In genomic region chr8:61173921-61174492, GRCm38 (mm10) we compare ENCODE assay signal across 30 mouse cellular contexts. TPM values are rescaled to one million over a fixed set of nuclear protein-coding genes. Genes with fewer than 3 reads are reported as not detected.
DNase-seq lines count a peak whose midpoint lies in the region; ATAC-seq lines count a peak whose summit lies in the region.
"Had no signal": no experiment of that assay in that cellular context is flagged by ENCODE, and none has a peak within 500 bp of the region (broad histone marks: within the 10 kb centered on the region; RNA-seq: fewer than 3 reads in every experiment).

No protein-coding gene starts in this region.

- no peaks in the 10 kb centered on the region for H3K9me3 ChIP-seq in embryonic facial prominence, embryonic 14.5 days (ENCODE audit: control insufficient read depth, low read length)
- H3K9me3 ChIP-seq in embryonic facial prominence, embryonic 10.5 days: no peaks in the 10 kb centered on the region
- H3K9me3 ChIP-seq in midbrain, embryonic 14.5 days (ENCODE audit: control insufficient read depth, low read length): no peaks in the 10 kb centered on the region
- no peaks in the 10 kb centered on the region for H3K9me3 ChIP-seq in midbrain, embryonic 16.5 days (replicated peaks; ENCODE audit: control insufficient read depth, low read length, poor library complexity, severe bottlenecking)
- H3K9me3 ChIP-seq: heart, embryonic 13.5 days; hindbrain, embryonic 10.5 days; intestine, embryonic 15.5 days; liver, embryonic 12.5 days; midbrain, embryonic 10.5 days had no signal

- H3K27me3 ChIP-seq in embryonic facial prominence, embryonic 14.5 days (replicated peaks; ENCODE audit: control insufficient read depth, insufficient read depth, low read length): no peaks in the 10 kb centered on the region
- no peaks in the 10 kb centered on the region for H3K27me3 ChIP-seq in embryonic facial prominence, embryonic 10.5 days (replicated peaks; ENCODE audit: low read depth, poor library complexity, severe bottlenecking)
- H3K27me3 ChIP-seq in midbrain, embryonic 14.5 days (ENCODE audit: control insufficient read depth, insufficient read depth, low read length): no peaks in the 10 kb centered on the region
- no peaks in the 10 kb centered on the region for H3K27me3 ChIP-seq in midbrain, embryonic 16.5 days (ENCODE audit: control insufficient read depth, insufficient read depth, low read depth, low read length)
- H3K27me3 ChIP-seq: intestine, embryonic 15.5 days; liver, embryonic 12.5 days had no signal

- no peaks in the 10 kb centered on the region for H3K4me1 ChIP-seq in embryonic facial prominence, embryonic 14.5 days (ENCODE audit: control insufficient read depth, insufficient read depth, low read length)
- no peaks in the 10 kb centered on the region for H3K4me1 ChIP-seq in embryonic facial prominence, embryonic 10.5 days
- 0 out of 2 replicates have a peak, but pooled peaks cover 6% of the 10 kb centered on the region for H3K4me1 ChIP-seq in midbrain, embryonic 14.5 days (ENCODE audit: control insufficient read depth, insufficient read depth, low read length)
- peaks cover 6% of the 10 kb centered on the region for H3K4me1 ChIP-seq in midbrain, embryonic 16.5 days (ENCODE audit: control insufficient read depth, insufficient read depth, low read length)
- H3K4me1 ChIP-seq: hindbrain, embryonic 10.5 days; intestine, embryonic 15.5 days; liver, embryonic 12.5 days had no signal

- H3K9ac ChIP-seq in embryonic facial prominence, embryonic 14.5 days (ENCODE audit: low read depth, low read length): no peak overlapping the region
- no peak overlapping the region for H3K9ac ChIP-seq in midbrain, embryonic 14.5 days (replicated peaks; ENCODE audit: low read length)
- H3K9ac ChIP-seq in midbrain, embryonic 16.5 days (ENCODE audit: low read depth, low read length): no peak overlapping the region
- H3K9ac ChIP-seq: heart, embryonic 13.5 days; intestine, embryonic 15.5 days; liver, embryonic 12.5 days; liver, postnatal 0 days had no signal

- no peak overlapping the region for H3K4me2 ChIP-seq in embryonic facial prominence, embryonic 14.5 days (ENCODE audit: low read depth, low read length)
- H3K4me2 ChIP-seq in midbrain, embryonic 14.5 days (ENCODE audit: low read length): no peak overlapping the region
- no peak overlapping the region for H3K4me2 ChIP-seq in midbrain, embryonic 16.5 days (ENCODE audit: low read length)
- H3K4me2 ChIP-seq: heart, embryonic 13.5 days; intestine, embryonic 15.5 days; liver, embryonic 12.5 days had no signal

- no peaks in the 10 kb centered on the region for H3K36me3 ChIP-seq in embryonic facial prominence, embryonic 14.5 days (ENCODE audit: control insufficient read depth, insufficient read depth, low read length)
- no peaks in the 10 kb centered on the region for H3K36me3 ChIP-seq in embryonic facial prominence, embryonic 10.5 days (replicated peaks)
- H3K36me3 ChIP-seq in midbrain, embryonic 14.5 days (ENCODE audit: control insufficient read depth, insufficient read depth, low read length): no peaks in the 10 kb centered on the region
- no peaks in the 10 kb centered on the region for H3K36me3 ChIP-seq in midbrain, embryonic 16.5 days (ENCODE audit: control insufficient read depth, insufficient read depth, low read length)
- H3K36me3 ChIP-seq: heart, embryonic 13.5 days; hindbrain, embryonic 10.5 days; intestine, embryonic 15.5 days; liver, embryonic 12.5 days; midbrain, embryonic 10.5 days had no signal

- no peak overlapping the region for H3K4me3 ChIP-seq in embryonic facial prominence, embryonic 14.5 days (ENCODE audit: low read depth, low read length)
- H3K4me3 ChIP-seq in embryonic facial prominence, embryonic 10.5 days: no peak overlapping the region
- no peak overlapping the region for H3K4me3 ChIP-seq in midbrain, embryonic 14.5 days (replicated peaks; ENCODE audit: low read depth, low read length)
- H3K4me3 ChIP-seq in midbrain, embryonic 16.5 days (ENCODE audit: low read depth, low read length): no peak overlapping the region
- H3K4me3 ChIP-seq: heart, embryonic 13.5 days; hindbrain, embryonic 10.5 days; intestine, embryonic 15.5 days; layer of hippocampus, adult 2 months; left cerebral cortex, adult 2 months; liver, embryonic 12.5 days; midbrain, embryonic 10.5 days had no signal

- no peak for ATAC-seq in embryonic facial prominence, embryonic 14.5 days (ENCODE audit: low read depth)
- ATAC-seq in midbrain, embryonic 14.5 days (ENCODE audit: low FRiP score, low TSS enrichment): no peak
- ATAC-seq in midbrain, embryonic 16.5 days: no peak; the same call in 1 of the 2 replicates
- ATAC-seq: CD4-positive, CD25-positive, alpha-beta regulatory T cell, adult 4 months; forebrain, embryonic 14.5 days; hindbrain, postnatal 0 days; intestine, embryonic 15.5 days; liver, embryonic 12.5 days; liver, postnatal 0 days had no signal

- WGBS in embryonic facial prominence, embryonic 14.5 days: 66% methylated on average over 7 of the region's 7 CpGs
- WGBS in embryonic facial prominence, embryonic 10.5 days: 84% methylated on average over 7 of the region's 7 CpGs
- 52% methylated on average over 7 of the region's 7 CpGs for WGBS in midbrain, embryonic 14.5 days
- 59% methylated on average over 7 of the region's 7 CpGs for WGBS in midbrain, embryonic 16.5 days

- H3K27ac ChIP-seq in embryonic facial prominence, embryonic 14.5 days (replicated peaks; ENCODE audit: low read depth, low read length): no peak overlapping the region
- H3K27ac ChIP-seq in embryonic facial prominence, embryonic 10.5 days (replicated peaks): no peak overlapping the region
- no peak overlapping the region for H3K27ac ChIP-seq in midbrain, embryonic 14.5 days (replicated peaks; ENCODE audit: low read depth, low read length)
- no peak overlapping the region for H3K27ac ChIP-seq in midbrain, embryonic 16.5 days (ENCODE audit: low read length)
- H3K27ac ChIP-seq: heart, embryonic 13.5 days; hindbrain, embryonic 10.5 days; hindbrain, postnatal 0 days; intestine, embryonic 15.5 days; layer of hippocampus, adult 2 months; left cerebral cortex, adult 2 months; liver, embryonic 12.5 days; midbrain, embryonic 10.5 days had no signal

- DNase-seq in embryonic facial prominence, embryonic 14.5 days (ENCODE audit: low spot score): peak; percentile 7
- no peak for DNase-seq in embryonic facial prominence, embryonic 10.5 days (ENCODE audit: low spot score)
- DNase-seq in midbrain, embryonic 14.5 days: peak; percentile 38
- peak; percentile 92 for DNase-seq in NIH3T3 (ENCODE audit: low read depth)
- DNase-seq in mesoderm, embryonic 11.5 days (ENCODE audit: low read depth, low spot score): peak; percentile 35
- DNase-seq in lung, postnatal 10 days: no peak
- DNase-seq: adrenal gland, postnatal 25 days; cerebellum, adult 18-20 months; cerebellum, postnatal 25 days; gastrocnemius, postnatal 25 days; heart, adult 18-20 months; heart, postnatal 10 days; kidney, adult 2 months; kidney, postnatal 36 days; liver, postnatal 0 days; lung, postnatal 14 days; right cerebral cortex, postnatal 4 days; thymus, adult 2 months; thymus, postnatal 36 days had no signal

RNA-seq across cellular contexts. Expression of gene Sh3rf1, which starts 49.7 kb away (rescaled TPM):
- 10.5 and 11.1 TPM in 2 replicates for polyA plus RNA-seq in embryonic facial prominence, embryonic 14.5 days (2014; fragmentation: Nextera tagmentation; extraction: Ambion mirVana)
- 17.0 and 17.4 TPM in 2 replicates for polyA plus RNA-seq in embryonic facial prominence, embryonic 10.5 days (2016; fragmentation: Nextera tagmentation; extraction: Ambion mirVana)
- polyA plus RNA-seq in midbrain, embryonic 14.5 days (2014; fragmentation: Nextera tagmentation; extraction: Ambion mirVana): 32.2 and 38.4 TPM in 2 replicates
- 32.1 and 34.7 TPM in 2 replicates for polyA plus RNA-seq in midbrain, embryonic 16.5 days (2015; fragmentation: Nextera tagmentation; extraction: Ambion mirVana)

Comparison
In these comparisons a context has a peak if more than half of its experiments do, and no peak if none do; other contexts are left out.
1. DNase-seq: peak in embryonic facial prominence, embryonic 14.5 days (single experiment), midbrain, embryonic 14.5 days (single experiment), NIH3T3 (single experiment) and mesoderm, embryonic 11.5 days (single experiment); none in embryonic facial prominence, embryonic 10.5 days (single experiment) and lung, postnatal 10 days (single experiment).